Mouse (Mus musculus) layer of hippocampus, adult 8-10 months (tissue): Measurements from ENCODE around the gene Ptpdc1. TPM values are rescaled to one million over a fixed set of nuclear protein-coding genes. Genes with fewer than 3 reads are reported as not detected.
A peak's percentile ranks its signal among the peaks of the same experiment; 100 is the strongest.

Experiments
- DNase-seq, 2 experiments: peaks; one replicate each; pipeline ENCODE4 v3.0.0; 2022; ENCODE audit warnings: low spot score in 2 of 2
- microRNA-seq, 2 experiments: library from miRNA; unstranded; fragments of <30 nt; microRNA quantifications; one replicate each; pipeline ENCODE4 v1.2.0; 2022
- total RNA-seq, 4 experiments: library from RNA; stranded (reverse); gene quantifications; 2 replicates each; pipeline ENCODE4 v1.2.4; 2022

Gene Ptpdc1
- total RNA-seq, 4 experiments from 2014 or later, result 33.7 to 36.7 (median 35.4) TPM

GRCm38 (mm10) chr13:48548296-48548695 is 77.2 kb downstream of the Ptpdc1 start:
- no peak for DNase-seq

DNA sequence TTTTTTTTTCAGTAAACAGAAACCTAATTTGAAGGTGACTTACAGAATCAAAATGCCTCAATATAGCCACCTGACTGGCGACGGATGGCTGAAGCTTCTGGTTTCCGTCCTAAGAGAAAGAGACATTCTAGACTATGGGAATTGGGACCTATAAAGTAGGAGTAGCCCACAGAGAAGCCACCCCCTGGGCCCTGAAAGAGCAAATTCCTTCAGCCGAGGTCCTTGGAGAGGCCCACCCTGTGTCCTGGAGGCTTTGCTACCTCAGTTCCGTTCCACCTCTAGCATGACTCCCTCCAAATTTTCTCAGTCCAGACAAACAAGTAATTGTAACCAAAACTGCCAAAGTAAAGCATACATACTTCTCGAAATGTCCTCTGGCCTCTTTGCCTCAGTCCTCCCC is 77.8 kb downstream of the Ptpdc1 start:
- DNase-seq, result no peak

- peak; percentile 99 to 100 for DNase-seq
These were observed 79.0 kb downstream of the Ptpdc1 start for GRCm38 (mm10) chr13:48546330-48546917.

DNA sequence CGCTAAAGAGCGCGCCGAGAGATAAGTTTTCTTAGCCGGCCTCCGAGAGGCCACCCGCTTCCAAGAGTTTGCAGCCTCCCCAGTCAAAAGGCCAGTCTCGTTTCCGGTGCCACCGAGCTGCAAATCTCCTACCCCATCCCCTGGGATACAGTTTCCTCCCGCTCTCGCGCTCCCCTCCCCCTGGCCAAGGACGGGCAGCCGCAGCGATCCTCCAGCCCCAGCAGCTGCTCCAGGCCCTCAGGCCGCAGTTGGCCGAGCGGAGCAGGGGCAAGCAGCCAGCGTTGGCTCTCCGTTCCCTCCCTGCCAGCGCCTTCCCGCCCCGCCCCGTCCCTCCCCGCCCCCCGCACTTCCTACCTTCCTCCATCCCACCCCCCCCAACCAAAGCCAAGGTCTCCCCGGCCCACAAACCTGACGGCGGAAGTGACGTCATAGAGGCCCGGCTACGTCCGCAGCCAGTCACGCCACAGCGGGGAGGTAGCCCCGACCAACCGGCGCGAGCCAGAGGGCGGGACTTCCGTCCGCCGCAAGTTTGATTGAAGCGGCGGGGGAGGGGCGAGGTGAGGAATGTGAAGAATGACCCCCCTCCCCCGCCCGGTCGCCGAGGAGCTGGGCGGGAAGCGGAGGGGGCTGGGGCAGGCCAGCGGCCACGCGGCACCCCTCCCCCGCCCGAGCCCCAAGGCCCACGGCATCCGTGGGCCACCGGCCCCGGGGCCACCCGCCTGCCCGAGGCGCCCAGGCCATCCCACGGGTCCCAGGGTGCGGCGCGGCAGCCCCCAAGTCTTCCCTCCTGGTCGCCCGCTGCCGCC is 79.8 kb downstream of the Ptpdc1 start:
- peak; percentile 94 to 95 for DNase-seq

GRCm38 (mm10) chr13:48544867-48545266 is 80.6 kb downstream of the Ptpdc1 start:
- DNase-seq, result no peak

DNA sequence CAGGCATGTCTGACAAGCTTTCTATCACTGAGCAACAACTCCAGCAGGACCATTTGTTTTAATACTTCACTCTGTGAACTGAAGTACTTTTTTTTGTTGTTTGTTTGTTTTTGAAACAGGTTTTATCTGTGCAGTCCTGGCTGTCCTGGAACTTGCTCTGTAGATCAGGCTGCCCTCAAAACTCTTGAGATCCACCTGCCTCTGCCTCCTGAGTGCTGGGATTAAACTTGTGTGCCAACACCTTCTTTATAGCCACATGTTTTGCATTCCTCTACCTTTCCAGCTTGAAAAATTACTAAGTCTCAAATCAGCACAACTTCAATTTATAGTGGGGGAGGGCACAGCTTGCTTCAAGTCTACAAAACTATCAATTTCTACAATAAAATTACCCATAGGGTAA is 81.1 kb downstream of the Ptpdc1 start:
- no peak for DNase-seq

DNA sequence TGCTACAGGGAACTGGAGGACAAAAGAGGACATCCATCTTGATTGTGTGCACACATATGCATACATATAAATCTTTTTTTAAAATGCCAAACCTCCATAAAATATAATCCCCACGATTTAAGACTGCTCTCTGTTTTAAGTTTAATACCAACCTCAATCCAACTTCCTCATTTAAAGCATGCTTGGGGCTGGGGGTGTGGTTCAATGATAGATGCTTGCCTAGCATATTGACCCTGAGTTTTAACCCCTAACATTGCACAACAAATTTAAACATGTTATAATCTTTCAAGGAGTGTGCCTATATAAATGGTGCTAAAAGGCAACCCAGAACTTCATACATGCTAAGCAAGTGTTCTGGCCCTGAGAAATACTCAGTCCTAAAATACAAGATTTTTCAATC is 85.0 kb downstream of the Ptpdc1 start:
- no peak for DNase-seq

DNA sequence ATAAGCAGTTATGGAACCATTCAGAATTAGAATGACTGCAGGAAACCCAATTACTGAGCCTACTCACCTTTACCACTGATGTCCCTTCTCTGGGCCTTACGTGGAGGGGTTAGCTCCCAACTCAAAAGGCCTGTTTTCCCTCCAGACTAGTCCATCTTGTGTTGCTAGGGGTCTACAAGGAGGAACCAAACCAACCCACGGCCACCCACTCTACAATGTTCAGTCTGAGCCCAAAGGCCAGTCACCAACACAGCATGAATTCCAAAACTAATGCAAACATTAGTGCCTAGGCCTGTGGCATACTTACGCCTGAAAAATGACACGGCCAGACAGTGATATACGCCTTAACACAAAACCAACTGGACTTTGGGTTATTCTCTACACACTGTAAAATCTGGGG is 92.0 kb downstream of the Ptpdc1 start:
- DNase-seq, result no peak

DNA sequence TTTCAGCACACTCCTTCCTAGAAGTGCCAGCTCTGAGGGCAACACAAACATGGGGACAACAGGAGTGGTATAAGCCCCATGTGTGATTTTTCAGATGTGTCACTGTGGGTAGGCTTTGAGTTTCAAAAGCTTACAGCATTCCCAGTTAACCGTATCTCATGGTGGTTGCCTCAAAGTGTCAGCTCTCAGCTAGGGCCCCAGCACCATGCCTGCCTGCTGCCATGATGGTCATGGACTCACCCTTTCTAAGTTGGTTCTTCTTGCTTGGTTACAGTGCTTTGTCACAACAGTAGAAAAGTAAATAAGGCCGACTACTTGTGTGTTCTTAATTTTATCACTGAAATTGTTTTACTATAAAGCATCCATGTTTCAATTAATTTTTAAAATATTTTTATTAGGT is 94.0 kb downstream of the Ptpdc1 start:
- no peak for DNase-seq

DNA sequence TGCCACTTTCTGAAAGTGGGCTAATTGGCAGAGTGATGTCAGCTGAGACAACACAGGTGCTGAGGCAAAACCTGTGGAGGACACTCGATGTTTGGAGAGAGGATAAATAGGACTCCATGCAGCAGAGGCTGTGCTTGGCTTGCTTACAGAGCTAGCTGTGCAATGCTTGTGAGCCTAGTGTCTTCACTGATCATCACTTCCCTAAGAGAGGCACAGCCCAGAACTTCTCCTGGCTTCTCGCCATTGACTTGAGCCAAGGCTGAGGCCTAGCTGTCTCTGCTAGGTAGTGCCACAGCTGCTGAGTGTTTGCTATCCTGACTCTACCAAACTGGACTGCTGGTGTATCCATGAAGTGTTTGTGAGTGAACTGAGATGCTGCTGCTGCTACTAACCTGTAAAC is 94.8 kb downstream of the Ptpdc1 start:
- no peak for DNase-seq

- DNase-seq, result no peak
These were observed 96.4 kb downstream of the Ptpdc1 start for GRCm38 (mm10) chr13:48529028-48529427.

GRCm38 (mm10) chr13:48528123-48528871 is 97.2 kb downstream of the Ptpdc1 start:
- DNase-seq, result peak; percentile 67 to 73

Small RNAs within 50 kb of the gene (microRNA-seq; reads per million reads assigned to microRNA genes)
- 0 reads per million in 2 experiments for gene Gm24111
- gene Mirlet7a-1, result 251 to 323 reads per million in 2 experiments
- gene Mirlet7d, result 26,495 to 28,616 reads per million in 2 experiments
- gene Mirlet7f-1, result 0 reads per million in 2 experiments

Other genes with a start within 250 kb of the Ptpdc1 start
- 10 to 100 TPM; 21.4 to 27.6 (median 23.2) TPM for gene Zfp169, start 112.2 kb downstream of the Ptpdc1 start, total RNA-seq
- 1 to 10 TPM; 1.2 to 3.4 (median 2.1) TPM for gene A830005F24Rik, start 112.1 kb downstream of the Ptpdc1 start, total RNA-seq
- not detected for gene Barx1, start 37.3 kb upstream of the Ptpdc1 start, total RNA-seq
- gene Phf2, start 245.5 kb upstream of the Ptpdc1 start, total RNA-seq, result 10 to 100 TPM; 35.5 to 40.5 (median 37.5) TPM